Mouse (Mus musculus): ENCODE results near the gene BC052040. TPM values are rescaled to one million over a fixed set of nuclear protein-coding genes. Genes with fewer than 3 reads are reported as not detected.

The BC052040 gene
- polyA plus RNA-seq, 1 experiment = 37.9 TPM

- Histone ChIP-seq H3K4me3 (ENCODE audit: low read depth, low read length) (no peak overlapping the region), H3K9me3 (replicated peaks; ENCODE audit: control insufficient read depth, insufficient read depth, low read length, poor library complexity, severe bottlenecking) (no peaks in the 10 kb centered on the region), H3K4me1 (ENCODE audit: control insufficient read depth, insufficient read depth, low read length) (no peaks in the 10 kb centered on the region), H3K9ac (ENCODE audit: low read depth, poor library complexity, severe bottlenecking) (no peak overlapping the region), H3K36me3 (ENCODE audit: control insufficient read depth, insufficient read depth, low read length, poor library complexity, severe bottlenecking) (no peaks in the 10 kb centered on the region), H3K27ac (ENCODE audit: insufficient read depth, low read length) (no peak overlapping the region), H3K27me3 (ENCODE audit: control insufficient read depth, insufficient read depth, low read length, poor library complexity, severe bottlenecking) (no peaks in the 10 kb centered on the region)
- TF ChIP-seq POLR2A (IDR thresholded peaks at IDR 0.05; ENCODE audit: insufficient read depth, low read length) = no peak
- no peak for TF ChIP-seq CTCF (IDR thresholded peaks at IDR 0.05; ENCODE audit: low read depth, low read length)
- TF ChIP-seq EP300 (IDR thresholded peaks at IDR 0.05; ENCODE audit: insufficient read depth, low read depth, low read length) = no peak
Observed at GRCm38 (mm10) chr2:115776924-115777860, 195.7 kb downstream of the BC052040 start.

GRCm38 (mm10) chr2:115780546-115781011 is 199.1 kb downstream of the BC052040 start:
- Histone ChIP-seq H3K9me3 (replicated peaks; ENCODE audit: control insufficient read depth, insufficient read depth, low read length, poor library complexity, severe bottlenecking) (no peaks in the 10 kb centered on the region), H3K4me1 (ENCODE audit: control insufficient read depth, insufficient read depth, low read length) (no peaks in the 10 kb centered on the region), H3K36me3 (ENCODE audit: control insufficient read depth, insufficient read depth, low read length, poor library complexity, severe bottlenecking) (no peaks in the 10 kb centered on the region), H3K9ac (ENCODE audit: low read depth, poor library complexity, severe bottlenecking) (no peak overlapping the region), H3K27ac (ENCODE audit: insufficient read depth, low read length) (no peak overlapping the region), H3K4me3 (ENCODE audit: low read depth, low read length) (no peak overlapping the region), H3K27me3 (ENCODE audit: control insufficient read depth, insufficient read depth, low read length, poor library complexity, severe bottlenecking) (no peaks in the 10 kb centered on the region)
- TF ChIP-seq EP300 (IDR thresholded peaks at IDR 0.05; ENCODE audit: insufficient read depth, low read depth, low read length) (no peak), CTCF (IDR thresholded peaks at IDR 0.05; ENCODE audit: low read depth, low read length) (no peak), POLR2A (IDR thresholded peaks at IDR 0.05; ENCODE audit: insufficient read depth, low read length) (no peak)

- Histone ChIP-seq H3K9me3 (replicated peaks; ENCODE audit: control insufficient read depth, insufficient read depth, low read length, poor library complexity, severe bottlenecking) (no peaks in the 10 kb centered on the region), H3K4me3 (ENCODE audit: low read depth, low read length) (no peak overlapping the region), H3K27me3 (ENCODE audit: control insufficient read depth, insufficient read depth, low read length, poor library complexity, severe bottlenecking) (no peaks in the 10 kb centered on the region), H3K4me1 (ENCODE audit: control insufficient read depth, insufficient read depth, low read length) (no peaks in the 10 kb centered on the region), H3K27ac (ENCODE audit: insufficient read depth, low read length) (no peak overlapping the region), H3K36me3 (ENCODE audit: control insufficient read depth, insufficient read depth, low read length, poor library complexity, severe bottlenecking) (no peaks in the 10 kb centered on the region), H3K9ac (ENCODE audit: low read depth, poor library complexity, severe bottlenecking) (no peak overlapping the region)
- TF ChIP-seq EP300 (IDR thresholded peaks at IDR 0.05; ENCODE audit: insufficient read depth, low read depth, low read length) (no peak), CTCF (IDR thresholded peaks at IDR 0.05; ENCODE audit: low read depth, low read length) (no peak), POLR2A (IDR thresholded peaks at IDR 0.05; ENCODE audit: insufficient read depth, low read length) (no peak)
Observed at GRCm38 (mm10) chr2:115785687-115786086, 204.2 kb downstream of the BC052040 start.

- H3K4me1 ChIP-seq (ENCODE audit: control insufficient read depth, insufficient read depth, low read length) = no peaks in the 10 kb centered on the region
- no peaks in the 10 kb centered on the region for H3K36me3 ChIP-seq (ENCODE audit: control insufficient read depth, insufficient read depth, low read length, poor library complexity, severe bottlenecking)
- TF ChIP-seq POLR2A (IDR thresholded peaks at IDR 0.05; ENCODE audit: insufficient read depth, low read length) (no peak), CTCF (IDR thresholded peaks at IDR 0.05; ENCODE audit: low read depth, low read length) (no peak), EP300 (IDR thresholded peaks at IDR 0.05; ENCODE audit: insufficient read depth, low read depth, low read length) (no peak)
- H3K9me3 ChIP-seq (replicated peaks; ENCODE audit: control insufficient read depth, insufficient read depth, low read length, poor library complexity, severe bottlenecking) = no peaks in the 10 kb centered on the region
- no peak overlapping the region for H3K4me3 ChIP-seq (ENCODE audit: low read depth, low read length)
- no peaks in the 10 kb centered on the region; the same call in 1 of the 2 replicates for H3K27me3 ChIP-seq (ENCODE audit: control insufficient read depth, insufficient read depth, low read length, poor library complexity, severe bottlenecking)
- H3K27ac ChIP-seq (ENCODE audit: insufficient read depth, low read length) = no peak overlapping the region
- no peak overlapping the region for H3K9ac ChIP-seq (ENCODE audit: low read depth, poor library complexity, severe bottlenecking)
Observed at GRCm38 (mm10) chr2:115798839-115799238, 217.3 kb downstream of the BC052040 start.

- Histone ChIP-seq H3K4me1 (ENCODE audit: control insufficient read depth, insufficient read depth, low read length) (no peaks in the 10 kb centered on the region), H3K9ac (ENCODE audit: low read depth, poor library complexity, severe bottlenecking) (no peak overlapping the region), H3K9me3 (replicated peaks; ENCODE audit: control insufficient read depth, insufficient read depth, low read length, poor library complexity, severe bottlenecking) (no peaks in the 10 kb centered on the region), H3K27ac (ENCODE audit: insufficient read depth, low read length) (no peak overlapping the region), H3K36me3 (ENCODE audit: control insufficient read depth, insufficient read depth, low read length, poor library complexity, severe bottlenecking) (no peaks in the 10 kb centered on the region), H3K27me3 (ENCODE audit: control insufficient read depth, insufficient read depth, low read length, poor library complexity, severe bottlenecking) (no peaks in the 10 kb centered on the region; the same call in 1 of the 2 replicates), H3K4me3 (ENCODE audit: low read depth, low read length) (no peak overlapping the region)
- TF ChIP-seq CTCF (IDR thresholded peaks at IDR 0.05; ENCODE audit: low read depth, low read length) = no peak
- no peak for TF ChIP-seq POLR2A (IDR thresholded peaks at IDR 0.05; ENCODE audit: insufficient read depth, low read length)
- TF ChIP-seq EP300 (IDR thresholded peaks at IDR 0.05; ENCODE audit: insufficient read depth, low read depth, low read length) = no peak
Observed at GRCm38 (mm10) chr2:115808376-115808775, 226.9 kb downstream of the BC052040 start.

GRCm38 (mm10) chr2:115813316-115813715 is 231.8 kb downstream of the BC052040 start:
- H3K27ac ChIP-seq (ENCODE audit: insufficient read depth, low read length) = no peak overlapping the region
- H3K9ac ChIP-seq (ENCODE audit: low read depth, poor library complexity, severe bottlenecking) = no peak overlapping the region
- no peak overlapping the region for H3K4me3 ChIP-seq (ENCODE audit: low read depth, low read length)
- H3K27me3 ChIP-seq (ENCODE audit: control insufficient read depth, insufficient read depth, low read length, poor library complexity, severe bottlenecking) = no peaks in the 10 kb centered on the region; the same call in 1 of the 2 replicates
- no peaks in the 10 kb centered on the region for H3K36me3 ChIP-seq (ENCODE audit: control insufficient read depth, insufficient read depth, low read length, poor library complexity, severe bottlenecking)
- TF ChIP-seq CTCF (IDR thresholded peaks at IDR 0.05; ENCODE audit: low read depth, low read length) (no peak), POLR2A (IDR thresholded peaks at IDR 0.05; ENCODE audit: insufficient read depth, low read length) (no peak), EP300 (IDR thresholded peaks at IDR 0.05; ENCODE audit: insufficient read depth, low read depth, low read length) (no peak)
- H3K4me1 ChIP-seq (ENCODE audit: control insufficient read depth, insufficient read depth, low read length) = no peaks in the 10 kb centered on the region
- H3K9me3 ChIP-seq (replicated peaks; ENCODE audit: control insufficient read depth, insufficient read depth, low read length, poor library complexity, severe bottlenecking) = no peaks in the 10 kb centered on the region

All from ES-Bruce4 (cell line).